ENCODE assay signal across 16 mouse cellular contexts in genomic region chr9:60797126-60797525, GRCm38 (mm10).
"Had no signal": no experiment of that assay in that cellular context is flagged by ENCODE, and none has a peak within 500 bp of the region (broad histone marks: within the 10 kb centered on the region; RNA-seq: fewer than 3 reads in every experiment).

No protein-coding gene starts in this region.

- H3K4me2 ChIP-seq: kidney, embryonic 15.5 days; liver, embryonic 13.5 days; midbrain, embryonic 13.5 days had no signal

- H3K9ac ChIP-seq: kidney, embryonic 15.5 days; liver, embryonic 13.5 days; lung, embryonic 14.5 days; midbrain, embryonic 13.5 days had no signal

- ATAC-seq: lung, postnatal 0 days; midbrain, embryonic 13.5 days had no signal

- H3K27ac ChIP-seq: kidney, embryonic 15.5 days; left cerebral cortex, adult 2 months; liver, embryonic 13.5 days; macrophage; midbrain, embryonic 13.5 days had no signal

- DNase-seq: kidney, adult 11 months; kidney, adult 8-10 months; kidney, postnatal 10 days; kidney, postnatal 36 days; layer of hippocampus, postnatal 36 days; liver, embryonic 13.5 days; lung, embryonic 14.5 days; retina, postnatal 1 day; right cerebral cortex, postnatal 25 days; thymus, adult 18-20 months; thymus, postnatal 36 days had no signal

- H3K4me3 ChIP-seq: kidney, embryonic 15.5 days; left cerebral cortex, adult 2 months; liver, embryonic 13.5 days; midbrain, embryonic 13.5 days had no signal

- H3K36me3 ChIP-seq: kidney, embryonic 15.5 days; liver, embryonic 13.5 days; midbrain, embryonic 13.5 days had no signal

- H3K27me3 ChIP-seq: kidney, embryonic 15.5 days; midbrain, embryonic 13.5 days had no signal

- H3K9me3 ChIP-seq: kidney, embryonic 15.5 days; liver, embryonic 13.5 days; midbrain, embryonic 13.5 days had no signal
